Mouse (Mus musculus) MEL (cell line): ENCODE data around the gene Riox1.

Experiments used
- CTCF ChIP-seq, 3 experiments: IDR thresholded peaks in 2 of 3; conservative IDR thresholded peaks in 1 of 3; 2 replicates each; pipeline ENCODE4 v1.5.1; 2011 to 2012; ENCODE audit warnings: low read length in 3 of 3, low read depth in 2 of 3, mild to moderate bottlenecking in 2 of 3, improper control_type of control experiment in 1 of 3, inconsistent platforms in 1 of 3, mixed read lengths in 1 of 3, moderate library complexity in 1 of 3; ENCODE audit not compliant: control insufficient read depth in 1 of 3, insufficient read depth in 1 of 3, poor library complexity in 1 of 3, severe bottlenecking in 1 of 3
- ETS1 ChIP-seq: IDR thresholded peaks from 2 replicates; pipeline ENCODE4 v1.6.1; 2012; ENCODE audit warnings: low read depth, mild to moderate bottlenecking, inconsistent platforms, low read length, improper control_type of control experiment, moderate library complexity
- MAZ ChIP-seq: IDR thresholded peaks from 2 replicates; pipeline ENCODE4 v1.6.1; 2012; ENCODE audit warnings: low read depth, mild to moderate bottlenecking, inconsistent platforms, low read length, improper control_type of control experiment
- NELFE ChIP-seq: IDR thresholded peaks from 2 replicates; pipeline ENCODE4 v1.6.1; 2011; ENCODE audit warnings: low read depth, low read length, improper control_type of control experiment
- NRF1 ChIP-seq: IDR thresholded peaks from 2 replicates; pipeline ENCODE4 v1.6.1; 2014; ENCODE audit warnings: low read depth, mild to moderate bottlenecking, inconsistent platforms, low read length, improper control_type of control experiment, moderate library complexity; ENCODE audit not compliant: poor library complexity, insufficient read depth, severe bottlenecking
- POLR2A ChIP-seq, 2 experiments: IDR thresholded peaks; 2 replicates each; pipeline ENCODE4 v1.6.1; 2011 to 2012; ENCODE audit warnings: low read length in 2 of 2, mild to moderate bottlenecking in 2 of 2, control low read depth in 1 of 2, improper control_type of control experiment in 1 of 2, low read depth in 1 of 2, moderate library complexity in 1 of 2; ENCODE audit not compliant: control insufficient read depth in 1 of 2, insufficient read depth in 1 of 2, poor library complexity in 1 of 2
- RAD21 ChIP-seq: IDR thresholded peaks from 2 replicates; pipeline ENCODE4 v1.6.1; 2011; ENCODE audit warnings: mild to moderate bottlenecking, low read depth, low read length, improper control_type of control experiment
- RCOR1 ChIP-seq: IDR thresholded peaks from 2 replicates; pipeline ENCODE4 v1.6.1; 2012; ENCODE audit warnings: low read depth, mild to moderate bottlenecking, inconsistent platforms, low read length, improper control_type of control experiment
- SIN3A ChIP-seq: IDR thresholded peaks from 2 replicates; pipeline ENCODE4 v1.6.1; 2012; ENCODE audit warnings: low read length, improper control_type of control experiment, inconsistent platforms
- TAL1 ChIP-seq: IDR thresholded peaks from 2 replicates; pipeline ENCODE4 v1.6.1; 2012; ENCODE audit warnings: mild to moderate bottlenecking, inconsistent platforms, low read length, moderate library complexity, mixed read lengths
- TBP ChIP-seq: IDR thresholded peaks from 2 replicates; pipeline ENCODE4 v1.8.0; 2011; ENCODE audit warnings: low read depth, low read length, improper control_type of control experiment
- USF1 ChIP-seq: IDR thresholded peaks from 2 replicates; pipeline ENCODE4 v1.6.1; 2014; ENCODE audit warnings: low read depth, mild to moderate bottlenecking, inconsistent platforms, low read length, improper control_type of control experiment, moderate library complexity

DNA sequence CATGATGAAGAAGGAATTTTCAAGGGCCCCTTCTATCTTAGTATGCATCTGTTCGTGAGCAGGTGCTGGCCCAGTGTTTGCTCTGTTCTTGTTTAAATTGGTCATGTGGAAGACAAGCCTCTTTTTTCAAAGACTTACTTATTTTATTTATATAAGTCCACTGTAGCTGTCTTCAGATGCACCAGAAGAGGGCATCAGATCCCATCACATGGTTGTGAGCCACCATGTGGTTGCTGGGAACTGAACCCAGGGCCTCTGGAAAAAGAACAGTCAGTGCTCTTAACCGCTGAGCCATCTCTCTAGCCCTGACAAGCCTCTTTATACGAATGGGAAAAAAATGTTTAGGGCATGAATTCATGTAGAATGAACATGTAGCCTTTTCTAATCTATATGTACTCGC is 39.0 kb downstream of the Riox1 start:
- no peak for TF ChIP-seq USF1
- no peak for TF ChIP-seq MAZ
- TF ChIP-seq SIN3A = no peak
- TF ChIP-seq POLR2A (IDR thresholded peaks at IDR 0.05; ENCODE audit: control insufficient read depth in 1 of 2, insufficient read depth in 1 of 2, low read depth in 1 of 2, low read length in 2 of 2, poor library complexity in 1 of 2) = no peak
- peak; percentile 50 for TF ChIP-seq RAD21
- TF ChIP-seq ETS1 = no peak
- no peak for TF ChIP-seq TAL1
- TF ChIP-seq CTCF (IDR thresholded peaks at IDR 0.05 in 2 of 3, conservative IDR thresholded peaks at IDR 0.05 in 1 of 3; ENCODE audit: control insufficient read depth in 1 of 3, insufficient read depth in 1 of 3, low read depth in 2 of 3, low read length in 3 of 3, poor library complexity in 1 of 3, severe bottlenecking in 1 of 3) = peak in 2 of 3 experiments; percentile 23 to 50; a peak in 2 of 6 replicates
- TF ChIP-seq RCOR1 = no peak
- no peak for TF ChIP-seq NRF1
- TF ChIP-seq TBP = no peak
- no peak for TF ChIP-seq NELFE
